Mouse (Mus musculus): ENCODE measurements around the gene Gjb1.
"Not testable (repeated sequence)": the region's sequence is repeated elsewhere in the genome, so short reads cannot be mapped to it uniquely, and the experiment has no call there.

Gjb1 gene

DNA sequence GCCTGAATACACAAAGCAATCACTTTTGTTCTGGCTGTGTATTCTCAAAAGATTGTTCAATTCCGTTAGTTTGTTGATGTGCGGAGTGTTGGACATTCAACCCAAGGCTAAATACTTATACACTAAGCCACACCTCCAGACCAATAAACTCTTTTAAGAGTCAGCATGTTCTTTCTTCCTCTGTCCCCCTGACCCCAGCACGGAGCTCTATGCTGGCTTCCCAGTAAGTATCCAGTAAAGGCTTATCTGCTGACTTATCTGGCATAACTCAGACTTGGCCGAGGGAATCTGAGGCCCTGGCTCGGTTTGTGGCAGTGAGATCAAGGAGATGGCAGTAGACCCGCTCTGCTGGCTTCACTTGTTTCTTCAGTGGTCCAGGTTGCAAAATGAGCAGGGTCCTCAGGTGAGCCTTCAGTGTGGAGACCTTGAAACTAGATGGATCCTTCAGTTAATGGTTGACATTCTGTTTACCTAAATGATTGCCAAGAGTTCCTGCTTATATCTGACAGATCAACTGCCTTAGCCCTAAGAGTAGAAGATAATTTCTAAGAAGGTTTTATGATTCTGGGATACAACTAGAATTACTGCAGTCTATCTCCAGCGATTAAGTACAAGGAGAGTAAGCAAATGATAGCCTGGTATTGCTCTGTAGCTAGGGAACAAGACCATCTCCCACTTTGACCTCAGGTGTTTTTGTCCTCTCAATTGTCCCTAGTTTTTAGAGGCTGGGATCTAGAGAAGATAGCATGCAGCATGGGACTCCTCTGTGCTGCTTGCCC is at the start of gene Gjb1:
TSS of gene Gjb1 (plus strand) at position 189 of the 779 bp plus-strand sequence.
- DNase-seq: no peak

- DNase-seq: peak; percentile 76
Measured at GRCm38 (mm10) chrX:101329372-101330028, 46.7 kb upstream of the Gjb1 start.

GRCm38 (mm10) chrX:101332031-101332374 is 44.2 kb upstream of the Gjb1 start:
- DNase-seq: no peak

DNA sequence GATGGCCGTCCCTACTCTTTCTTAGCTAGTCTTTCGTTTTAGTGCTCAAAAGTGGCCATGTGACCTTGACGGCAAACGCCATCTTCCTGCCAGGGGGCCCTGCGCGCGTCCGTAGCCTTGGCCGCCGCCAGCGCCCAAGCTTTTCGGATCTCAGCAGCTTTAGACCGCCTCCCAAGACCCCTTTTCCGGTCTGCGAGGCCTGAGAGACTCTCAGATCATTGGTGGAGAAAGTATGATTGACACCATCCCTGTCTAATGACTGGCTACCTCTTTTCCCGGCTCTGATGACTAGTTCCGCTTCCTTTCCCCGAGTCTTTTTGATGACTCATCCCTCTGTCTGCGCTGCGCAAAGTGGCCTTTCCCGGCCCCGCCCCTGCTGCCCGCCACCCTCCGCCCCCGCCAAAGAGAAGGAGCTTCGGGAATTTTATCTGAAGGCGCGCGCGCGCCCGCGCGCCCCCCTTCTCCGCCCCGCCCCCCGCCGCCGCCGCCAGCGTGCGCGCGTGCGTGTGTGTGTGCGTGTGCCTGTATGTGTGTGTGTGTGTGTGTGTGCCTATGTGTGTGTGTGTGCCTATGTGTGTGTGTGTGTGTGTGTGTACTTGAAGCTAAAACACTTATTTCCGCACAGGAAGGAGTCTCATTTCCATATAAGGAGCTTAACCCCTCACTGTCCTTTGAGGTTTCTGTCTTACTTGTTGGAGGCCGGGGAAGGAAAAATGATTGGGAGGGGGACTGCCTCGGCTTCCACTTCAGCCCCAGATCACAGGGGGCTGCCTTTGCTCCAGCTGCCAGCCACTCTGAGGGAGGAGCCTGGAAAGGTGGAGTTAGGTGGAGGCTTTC is 43.6 kb upstream of the Gjb1 start:
- DNase-seq: peak; percentile 92

GRCm38 (mm10) chrX:101334606-101335005 is 41.6 kb upstream of the Gjb1 start:
- peak; percentile 18 for DNase-seq

GRCm38 (mm10) chrX:101338666-101339065 is 37.5 kb upstream of the Gjb1 start:
- no peak for DNase-seq

- DNase-seq: not testable (repeated sequence)
Measured at GRCm38 (mm10) chrX:101342837-101343236, 33.3 kb upstream of the Gjb1 start.

- DNase-seq: no peak
Measured at GRCm38 (mm10) chrX:101345456-101345855, 30.7 kb upstream of the Gjb1 start.

GRCm38 (mm10) chrX:101346475-101346874 is 29.7 kb upstream of the Gjb1 start:
- DNase-seq: no peak

DNA sequence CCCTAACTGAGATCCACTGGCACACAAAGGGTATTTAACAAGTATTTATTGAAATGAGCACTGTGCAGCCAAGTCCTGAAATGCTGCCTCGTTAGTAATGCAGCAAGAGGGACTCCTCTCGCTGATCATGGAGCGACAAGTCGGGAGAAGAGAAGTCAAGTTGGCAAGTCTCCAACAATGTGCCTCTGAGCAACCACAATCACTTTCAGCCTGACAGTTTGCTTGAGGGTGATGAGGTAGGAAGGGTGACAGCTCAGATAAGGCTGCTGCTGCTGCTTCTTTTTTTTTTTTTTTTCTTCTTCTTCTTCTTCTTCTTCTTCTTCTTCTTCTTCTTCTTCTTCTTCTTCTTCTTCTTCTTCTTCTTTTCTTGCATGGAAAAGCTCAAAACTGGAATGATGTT is 25.0 kb upstream of the Gjb1 start:
- DNase-seq: peak; percentile 14

GRCm38 (mm10) chrX:101358902-101359301 is 17.3 kb upstream of the Gjb1 start:
- peak; percentile 2 for DNase-seq

DNA sequence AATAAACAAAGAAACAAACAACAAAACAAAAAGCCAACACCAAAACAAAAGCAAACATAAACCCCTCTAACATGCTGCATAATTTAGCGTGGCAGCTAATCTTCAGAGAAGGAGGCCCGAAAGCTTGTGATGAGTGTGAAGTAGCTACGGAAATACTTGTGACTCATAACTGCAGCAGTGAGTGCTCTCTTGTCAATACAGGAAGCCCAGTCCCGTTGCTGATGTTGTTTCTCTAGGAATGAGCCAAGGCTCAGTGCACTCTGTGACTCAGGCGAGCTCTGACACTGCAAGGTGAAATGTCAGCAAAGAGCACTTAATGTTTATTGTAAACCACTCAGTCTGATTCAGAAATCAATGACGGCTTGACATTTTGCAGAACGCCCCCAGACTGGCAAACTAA is 7.2 kb upstream of the Gjb1 start:
- peak; percentile 1 for DNase-seq

- no peak for DNase-seq
Measured at GRCm38 (mm10) chrX:101370573-101370972, 5.6 kb upstream of the Gjb1 start.

GRCm38 (mm10) chrX:101372946-101373345 is 3.2 kb upstream of the Gjb1 start:
- no peak for DNase-seq

GRCm38 (mm10) chrX:101377076-101377475 is 898 bp downstream of the Gjb1 start:
- DNase-seq: peak; percentile 1

DNA sequence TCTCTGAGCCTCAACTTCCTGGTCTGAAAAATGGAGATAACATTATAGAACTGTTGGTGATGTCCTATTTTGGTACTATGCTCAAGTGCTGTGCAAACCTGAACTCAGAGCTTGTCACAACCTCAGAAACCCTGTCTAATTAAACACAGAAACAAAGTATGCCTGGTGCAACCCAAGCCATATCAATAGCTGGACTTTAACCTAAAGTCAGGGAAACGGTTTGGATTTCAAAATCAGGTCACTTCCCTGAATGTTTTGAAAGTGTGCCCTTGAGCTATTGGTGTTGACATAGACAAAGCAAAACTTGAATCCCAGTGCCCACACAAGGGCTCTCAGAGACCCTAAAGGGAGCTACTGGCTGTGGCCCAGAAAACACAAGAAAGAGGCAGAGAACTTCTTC is 3.6 kb downstream of the Gjb1 start:
- DNase-seq: peak; percentile 2

GRCm38 (mm10) chrX:101383455-101383854 is 7.3 kb downstream of the Gjb1 start:
- no peak for DNase-seq

GRCm38 (mm10) chrX:101384439-101385137 is 8.4 kb downstream of the Gjb1 start:
- no peak for DNase-seq

DNA sequence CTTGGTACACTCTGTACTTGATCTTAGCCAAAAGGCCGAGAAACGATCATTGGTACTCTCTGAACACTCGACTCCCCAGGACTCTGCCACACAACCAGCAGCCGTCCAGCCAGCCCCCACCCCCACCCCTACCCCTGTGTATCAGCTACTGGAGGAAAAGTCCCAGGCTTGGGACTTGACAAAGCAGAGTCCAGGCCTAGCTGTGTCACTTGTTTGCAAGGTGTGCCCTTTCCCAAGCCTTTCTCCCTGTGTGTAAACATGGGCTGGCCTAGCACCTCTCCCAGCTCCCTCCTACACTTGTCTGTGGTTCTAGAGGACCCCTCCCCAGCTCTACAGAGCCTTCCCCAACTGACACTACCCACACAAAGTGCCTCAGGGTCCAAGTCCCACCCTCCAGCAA is 10.0 kb downstream of the Gjb1 start:
- DNase-seq: no peak

- no peak for DNase-seq
Measured at GRCm38 (mm10) chrX:101388866-101389537, 12.8 kb downstream of the Gjb1 start.

DNA sequence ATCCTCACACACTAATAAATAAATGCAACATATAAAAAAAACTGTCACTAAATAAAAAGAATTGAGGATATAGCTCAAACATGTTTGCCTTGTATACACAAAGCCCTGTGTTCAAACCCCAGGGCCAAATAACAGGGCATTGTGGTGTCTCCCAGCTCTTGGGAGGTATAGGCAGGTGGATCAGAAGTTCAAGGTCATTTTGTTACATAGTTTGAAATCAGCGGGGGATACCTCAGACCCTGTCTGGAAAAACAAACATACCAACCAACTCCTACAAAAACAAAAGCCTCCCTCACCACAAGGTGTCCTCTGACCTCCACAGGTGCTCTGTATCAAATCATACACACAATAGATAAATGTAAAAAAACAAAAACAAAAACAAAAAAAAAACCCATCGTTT is 18.2 kb downstream of the Gjb1 start:
- DNase-seq: no peak

- no peak for DNase-seq
Measured at GRCm38 (mm10) chrX:101396459-101396858, 20.3 kb downstream of the Gjb1 start.
